Mouse (Mus musculus) liver, postnatal 0 days (tissue): Measurements from ENCODE around the gene Traf3. TPM values are rescaled to one million over a fixed set of nuclear protein-coding genes. Genes with fewer than 3 reads are reported as not detected.

Experiments
- ATAC-seq: fragments of 200-750 bp; cut with Nextera tagmentation; 2 replicates; pipeline ENCODE4 v1.8.0; 2017; ENCODE audit warnings: mild to moderate bottlenecking, moderate library complexity
- DNase-seq: peaks from one replicate; pipeline ENCODE4 v3.0.0-alpha.2; 2016
- H3K27ac ChIP-seq: fragments of 300-500 bp; sonication (generic); 2 replicates; pipeline ENCODE4 v1.5.1; 2014; ENCODE audit warnings: antibody characterized with exemption, moderate library complexity, mild to moderate bottlenecking, low read depth
- H3K27me3 ChIP-seq: fragments of 300-500 bp; sonication (generic); 2 replicates; pipeline ENCODE4 v1.6.1; 2014; ENCODE audit warnings: low read length, control low read depth, mixed read lengths; ENCODE audit not compliant: insufficient read depth
- H3K36me3 ChIP-seq: fragments of 300-500 bp; sonication (generic); replicated peaks from 2 replicates; pipeline ENCODE4 v1.6.1; 2014; ENCODE audit warnings: mild to moderate bottlenecking, control low read depth, low read length, moderate library complexity, mixed read lengths; ENCODE audit not compliant: insufficient read depth
- H3K4me1 ChIP-seq: fragments of 300-500 bp; sonication (generic); 2 replicates; pipeline ENCODE4 v1.6.1; 2014; ENCODE audit warnings: antibody characterized with exemption, mild to moderate bottlenecking, control low read depth; ENCODE audit not compliant: insufficient read depth
- H3K4me2 ChIP-seq: fragments of 300-500 bp; sonication (generic); 2 replicates; pipeline ENCODE4 v1.6.1; 2014; ENCODE audit warnings: low read depth, mild to moderate bottlenecking, low read length, moderate library complexity, mixed read lengths
- H3K4me3 ChIP-seq: fragments of 300-500 bp; sonication (generic); 2 replicates; pipeline ENCODE4 v1.5.1; 2014; ENCODE audit warnings: low read depth, low read length
- H3K9ac ChIP-seq: fragments of 300-500 bp; sonication (generic); replicated peaks from 2 replicates; pipeline ENCODE4 v1.6.1; 2014; ENCODE audit warnings: mild to moderate bottlenecking, moderate library complexity
- H3K9me3 ChIP-seq: fragments of 300-500 bp; sonication (generic); 2 replicates; pipeline ENCODE4 v1.6.1; 2016; ENCODE audit warnings: mild to moderate bottlenecking, control low read depth, low read length, mixed read lengths
- CTCF ChIP-seq: sonication (generic); IDR thresholded peaks from 2 replicates; pipeline ENCODE4 v1.5.1; 2016; ENCODE audit warnings: antibody characterized with exemption, low read depth
- EP300 ChIP-seq: IDR thresholded peaks from 2 replicates; pipeline ENCODE4 v1.6.1; 2016; ENCODE audit warnings: antibody characterized with exemption, low read depth, mild to moderate bottlenecking
- WGBS: fragments of 180-500 bp; shearing (Covaris S2); extraction: QIAGEN DNeasy Blood & Tissue Kit; methylation state at CpG from one replicate; pipeline ENCODE4 v1.1.7; 2014; ENCODE audit not compliant: insufficient replicate concordance; 5-methylcytosine and 5-hydroxymethylcytosine counted together
- polyA plus RNA-seq: library from polyadenylated mRNA; unstranded; fragments of >200 nt; fragmentation: Nextera tagmentation; extraction: Ambion mirVana; gene quantifications from 2 replicates; pipeline ENCODE4 v1.2.1, GENCODE M21; 2015

Traf3 gene
- polyA plus RNA-seq, 1 experiment from 2014 or later: 1.9 TPM

DNA sequence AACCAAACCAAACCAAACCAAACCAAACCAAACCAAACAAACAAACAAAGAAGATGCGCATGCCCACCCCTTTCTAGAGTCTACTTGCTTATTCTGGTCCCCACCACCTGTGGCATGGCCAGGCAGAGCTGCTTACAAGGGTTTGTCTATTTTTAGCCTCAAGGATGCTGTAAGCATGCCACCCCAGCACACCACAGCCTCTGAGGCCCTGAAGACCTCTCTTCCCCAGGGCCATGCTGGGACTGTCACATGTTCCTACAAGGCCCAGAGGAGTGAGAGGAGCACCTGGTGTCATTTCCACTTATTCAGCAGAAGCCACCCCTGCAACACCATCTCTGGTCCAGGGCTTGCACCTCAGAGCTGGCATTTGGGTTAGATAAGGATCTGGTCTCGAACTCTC is 21.6 kb upstream of the Traf3 start:
- ATAC-seq (no peak), DNase-seq (no peak)
- no peaks in the 10 kb centered on the region for H3K36me3 ChIP-seq
- H3K9ac ChIP-seq: no peak overlapping the region
- 82% methylated on average over 2 of the region's 2 CpGs for WGBS
- no peaks in the 10 kb centered on the region for H3K9me3 ChIP-seq
- H3K27ac ChIP-seq: no peak overlapping the region
- H3K4me1 ChIP-seq: peaks cover 9% of the 10 kb centered on the region
- no peak overlapping the region for H3K4me2 ChIP-seq
- no peaks in the 10 kb centered on the region for H3K27me3 ChIP-seq
- H3K4me3 ChIP-seq: no peak overlapping the region
- TF ChIP-seq CTCF (no peak), EP300 (no peak)

DNA sequence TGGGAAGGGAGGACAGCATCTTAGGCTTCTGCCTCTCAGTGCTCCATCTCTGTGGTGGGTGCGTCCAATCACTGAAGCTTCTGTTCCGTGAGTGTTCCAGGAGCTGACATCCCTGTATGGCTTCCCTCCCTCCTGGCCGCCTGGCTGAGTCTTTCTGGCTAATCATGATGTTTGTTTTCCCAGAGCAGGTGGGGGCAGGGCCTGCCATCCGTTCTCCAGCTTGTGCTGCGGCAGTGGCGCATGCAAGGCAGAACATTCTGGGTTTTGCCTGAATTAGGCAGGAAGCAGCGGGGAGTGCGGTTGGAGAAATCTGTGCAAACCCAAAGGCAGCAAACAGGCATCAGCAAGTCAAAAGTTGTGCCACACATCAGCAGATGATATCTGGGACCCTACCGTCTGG is 20.9 kb upstream of the Traf3 start:
- H3K4me1 ChIP-seq: peaks cover 14% of the 10 kb centered on the region
- H3K27me3 ChIP-seq: no peaks in the 10 kb centered on the region
- TF ChIP-seq CTCF (no peak), EP300 (no peak)
- H3K9me3 ChIP-seq: no peaks in the 10 kb centered on the region
- H3K4me2 ChIP-seq: no peak overlapping the region
- H3K36me3 ChIP-seq: no peaks in the 10 kb centered on the region
- WGBS: 60% methylated on average over 9 of the region's 9 CpGs
- no peak for ATAC-seq
- no peak for DNase-seq
- no peak overlapping the region for H3K9ac ChIP-seq
- no peak overlapping the region for H3K4me3 ChIP-seq
- H3K27ac ChIP-seq: no peak overlapping the region

DNA sequence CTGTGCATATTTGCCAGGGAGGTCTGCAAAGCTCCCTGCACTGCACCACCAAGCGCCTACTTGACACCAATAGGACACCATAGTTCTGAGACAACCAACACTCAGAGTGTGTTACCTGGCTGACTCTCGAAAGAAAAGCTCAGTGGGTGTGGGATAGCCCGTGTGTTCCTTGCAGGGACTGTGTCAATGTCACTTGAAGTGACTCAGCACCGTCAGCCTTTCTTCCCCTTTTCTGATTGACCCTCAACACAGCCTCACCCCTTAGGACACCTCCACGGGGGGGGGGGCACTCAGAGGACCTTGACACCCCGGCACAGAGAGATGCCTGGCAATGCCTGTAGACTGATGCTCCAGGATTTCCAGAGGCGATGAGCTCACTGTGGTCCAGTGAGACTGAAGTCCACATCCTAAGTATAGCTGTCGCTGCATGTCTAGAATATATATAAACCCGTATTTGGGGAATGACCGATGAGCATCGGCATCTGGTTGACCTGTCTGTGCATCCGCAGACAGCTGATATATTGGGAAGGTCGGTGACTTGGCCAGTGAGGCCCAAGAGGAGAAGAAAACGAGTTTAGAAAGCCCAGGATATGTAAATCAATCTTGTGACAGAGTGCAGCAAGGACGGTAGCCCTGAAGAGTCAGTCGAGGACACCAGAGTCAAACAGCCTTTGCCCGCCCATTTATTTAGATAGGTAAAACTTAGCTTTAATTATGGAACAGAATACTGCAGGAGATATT is 16.5 kb upstream of the Traf3 start:
- no peaks in the 10 kb centered on the region for H3K27me3 ChIP-seq
- no peaks in the 10 kb centered on the region for H3K36me3 ChIP-seq
- H3K4me1 ChIP-seq: peaks cover 23% of the 10 kb centered on the region
- no peak for ATAC-seq
- WGBS: 45% methylated on average over 17 of the region's 17 CpGs
- no peak for DNase-seq
- H3K4me2 ChIP-seq: peak overlapping the region; percentile 41
- H3K9ac ChIP-seq: no peak overlapping the region
- no peak overlapping the region for H3K27ac ChIP-seq
- TF ChIP-seq CTCF (no peak), EP300 (no peak)
- no peaks in the 10 kb centered on the region for H3K9me3 ChIP-seq
- H3K4me3 ChIP-seq: no peak overlapping the region; the same call in 1 of the 2 replicates

DNA sequence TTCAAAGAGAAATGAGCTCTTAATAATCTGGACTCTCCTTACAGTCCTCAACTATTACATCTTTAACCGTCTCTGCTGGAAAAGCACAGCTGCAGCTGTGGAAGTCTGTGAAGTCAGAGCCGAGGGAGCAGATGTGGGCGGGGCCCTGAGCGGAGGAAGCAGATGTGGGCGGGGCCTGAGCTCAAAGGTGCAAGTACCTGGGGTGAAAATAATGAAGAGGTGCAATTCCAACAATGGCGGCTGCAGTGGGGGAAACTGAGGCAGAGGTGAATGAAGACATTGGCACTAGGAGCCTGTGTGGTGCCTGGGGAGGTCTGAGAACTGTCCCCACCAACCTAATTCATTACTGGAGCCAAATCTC is 16.0 kb upstream of the Traf3 start:
- DNase-seq (peak; percentile 66), ATAC-seq (no peak)
- H3K4me1 ChIP-seq: peaks cover 23% of the 10 kb centered on the region
- H3K4me3 ChIP-seq: no peak overlapping the region; the same call in 1 of the 2 replicates
- 7% methylated on average over 6 of the region's 6 CpGs for WGBS
- H3K9ac ChIP-seq: no peak overlapping the region
- no peaks in the 10 kb centered on the region for H3K36me3 ChIP-seq
- peak overlapping the region; percentile 41 for H3K4me2 ChIP-seq
- no peaks in the 10 kb centered on the region for H3K9me3 ChIP-seq
- no peaks in the 10 kb centered on the region for H3K27me3 ChIP-seq
- TF ChIP-seq CTCF (no peak), EP300 (no peak)
- no peak overlapping the region for H3K27ac ChIP-seq

DNA sequence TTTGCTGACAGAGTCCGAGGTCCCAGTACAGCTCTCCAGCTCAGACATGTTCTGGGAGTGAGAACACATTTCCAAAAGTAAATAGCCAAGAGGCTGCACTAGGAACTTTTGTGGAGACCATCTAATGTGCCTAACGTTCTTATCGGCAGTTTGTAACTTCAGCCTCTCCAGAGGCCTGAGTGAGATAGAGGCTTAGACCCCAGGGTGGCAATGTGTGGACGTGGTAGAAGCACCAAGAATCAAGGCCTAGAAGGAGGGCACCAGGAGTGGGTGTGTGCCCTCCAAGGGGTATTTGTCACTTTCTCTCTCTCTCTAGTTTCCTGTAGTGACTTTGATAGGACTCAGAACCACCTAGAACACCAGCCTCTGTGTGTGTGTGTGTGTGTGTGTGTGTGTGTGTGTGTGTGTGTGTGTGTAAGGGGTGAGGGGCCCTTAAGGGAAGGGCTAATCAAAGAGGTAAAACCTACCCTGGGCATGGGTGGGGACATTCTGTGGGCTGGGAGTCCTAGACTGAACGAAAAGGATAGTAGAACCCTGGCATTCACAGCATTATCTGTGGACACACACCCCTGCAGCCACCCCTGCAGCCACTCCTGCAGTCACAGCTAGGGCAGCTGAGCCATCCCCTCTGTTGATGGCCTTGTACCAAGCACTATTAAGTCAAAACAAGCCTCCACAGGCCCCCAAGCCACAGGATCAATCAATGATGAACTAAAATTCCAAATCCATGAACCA is 14.6 kb upstream of the Traf3 start:
- Histone ChIP-seq H3K4me2 (no peak overlapping the region), H3K27me3 (no peaks in the 10 kb centered on the region), H3K27ac (no peak overlapping the region), H3K9ac (no peak overlapping the region), H3K9me3 (no peaks in the 10 kb centered on the region), H3K36me3 (no peaks in the 10 kb centered on the region), H3K4me3 (no peak overlapping the region), H3K4me1 (peaks cover 23% of the 10 kb centered on the region)
- TF ChIP-seq EP300: no peak
- no peak for TF ChIP-seq CTCF
- WGBS: 68% methylated on average over 5 of the region's 5 CpGs
- ATAC-seq (peak; percentile 71), DNase-seq (no peak)

DNA sequence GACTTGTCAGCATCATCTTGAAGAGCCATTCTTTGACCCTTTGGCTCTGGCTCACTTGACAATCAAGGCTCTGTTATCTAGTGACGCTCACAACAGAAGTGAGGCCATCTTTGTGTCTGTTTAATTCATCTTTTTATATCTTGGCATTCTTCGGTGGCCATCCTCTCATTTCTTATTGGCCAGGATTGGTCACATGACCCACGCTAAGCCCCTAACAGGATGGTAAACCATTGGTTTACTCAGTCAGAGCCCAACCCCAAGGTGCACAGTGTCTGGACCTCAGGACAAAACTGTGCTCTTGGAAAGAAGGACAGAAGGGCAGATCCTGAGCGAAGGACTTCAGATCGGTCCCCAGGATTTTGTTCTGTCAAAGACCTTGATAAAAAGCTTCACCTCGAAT is 13.6 kb upstream of the Traf3 start:
- no peak overlapping the region for H3K4me2 ChIP-seq
- no peaks in the 10 kb centered on the region for H3K36me3 ChIP-seq
- no peak overlapping the region for H3K9ac ChIP-seq
- H3K27ac ChIP-seq: no peak overlapping the region
- peaks cover 23% of the 10 kb centered on the region for H3K4me1 ChIP-seq
- H3K9me3 ChIP-seq: no peaks in the 10 kb centered on the region
- H3K27me3 ChIP-seq: no peaks in the 10 kb centered on the region
- TF ChIP-seq CTCF: no peak
- no peak for TF ChIP-seq EP300
- H3K4me3 ChIP-seq: no peak overlapping the region
- WGBS: 80% methylated on average over 6 of the region's 6 CpGs
- ATAC-seq: no peak
- DNase-seq: no peak
